Mouse (Mus musculus) left cerebral cortex, adult 2 months (tissue): Measurements from ENCODE around the gene Cwc22. TPM values are rescaled to one million over a fixed set of nuclear protein-coding genes. Genes with fewer than 3 reads are reported as not detected.

Experiments used
- DNase-seq, 2 experiments: peaks; one replicate each; pipeline ENCODE4 v3.0.0; 2021 to 2022; ENCODE audit warnings: low spot score in 2 of 2, mixed read lengths in 1 of 2; ENCODE audit errors: extremely low spot score in 1 of 2
- H3K27ac ChIP-seq: fragments of 200-600 bp; 2 replicates; pipeline ENCODE4 v1.8.1; 2022
- H3K4me3 ChIP-seq: fragments of 200-600 bp; 2 replicates; pipeline ENCODE4 v1.8.1; 2022
- CTCF ChIP-seq: fragments of 200-600 bp; IDR thresholded peaks from 2 replicates; pipeline ENCODE4 v1.8.1; 2022; ENCODE audit warnings: antibody characterized with exemption, mild to moderate bottlenecking, moderate library complexity
- intact Hi-C: fragments of 180-260 bp; cut with DNase I; formaldehyde crosslinking; loops from one replicate; pipeline ENCODE4 v1.15.1; 2025
- total RNA-seq, 2 experiments: library from RNA; stranded (reverse); gene quantifications; 2 replicates each; pipeline ENCODE4 v1.2.3; 2021

Gene Cwc22
- total RNA-seq, 2 experiments from 2014 or later: 27.4 to 29.1 TPM

DNA sequence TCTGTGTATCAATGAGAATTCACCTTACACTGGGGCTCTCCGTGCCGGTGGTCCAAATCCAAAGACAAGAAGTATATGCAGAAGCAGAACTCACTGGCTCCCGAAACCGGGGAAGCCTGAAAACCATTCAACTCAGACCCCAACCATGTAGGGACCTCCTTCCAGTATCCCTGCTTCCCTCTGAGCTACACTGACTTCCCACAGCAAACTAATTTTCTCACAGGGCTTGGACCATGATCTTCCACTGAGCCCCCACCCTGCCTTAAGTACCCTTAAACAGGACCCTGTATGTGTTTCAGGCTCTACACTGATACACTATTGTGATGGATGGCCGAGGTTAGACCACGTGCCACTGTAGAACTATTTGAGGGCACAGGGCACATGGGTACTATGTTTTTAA lies 56.2 kb downstream of the Cwc22 start:
- no peak overlapping the region for H3K4me3 ChIP-seq
- no peak for TF ChIP-seq CTCF
- H3K27ac ChIP-seq: no peak overlapping the region
- intact Hi-C loops: no loop called here
- DNase-seq: no peak

DNA sequence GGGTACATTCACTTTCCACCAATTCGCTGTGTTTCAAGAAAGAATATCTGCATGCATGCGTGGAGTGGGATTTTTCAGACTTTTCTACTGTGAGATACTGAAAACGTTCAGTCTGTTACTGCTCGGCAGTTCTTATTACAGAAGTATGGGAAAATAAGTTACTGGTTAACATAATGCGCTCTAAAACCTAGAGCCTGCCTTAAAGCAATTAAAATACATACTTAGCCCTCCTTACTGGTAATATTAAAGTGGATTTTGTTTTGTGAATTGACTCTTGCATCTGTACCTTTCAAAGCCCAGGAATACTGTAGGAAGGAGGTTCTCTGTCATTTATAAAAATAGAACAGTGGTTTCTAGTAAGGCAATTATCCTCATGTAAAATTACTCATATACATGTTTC lies 56.8 kb downstream of the Cwc22 start:
- TF ChIP-seq CTCF: no peak
- no peak overlapping the region for H3K27ac ChIP-seq
- H3K4me3 ChIP-seq: no peak overlapping the region
- no peak for DNase-seq
- intact Hi-C loops: no loop called here

DNA sequence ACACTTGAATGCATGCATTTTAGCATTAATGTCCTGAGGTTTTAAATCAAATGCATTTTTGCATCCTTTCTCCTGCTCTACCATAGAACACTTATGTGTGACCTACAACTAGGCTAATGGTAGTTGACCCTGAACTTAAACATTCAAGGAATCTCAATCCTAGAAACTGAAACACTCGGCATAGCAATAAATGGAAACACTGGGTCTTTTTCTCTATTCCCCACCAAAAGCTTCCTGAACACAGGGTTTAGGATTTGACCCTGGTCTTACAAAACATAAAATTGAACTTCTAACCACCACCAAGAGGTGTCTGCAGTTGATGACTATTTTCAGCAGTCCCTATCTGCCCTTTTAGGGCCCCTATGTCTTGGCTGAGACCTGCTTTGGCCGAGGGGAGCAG lies 57.3 kb downstream of the Cwc22 start:
- Histone ChIP-seq H3K27ac (no peak overlapping the region), H3K4me3 (no peak overlapping the region)
- no peak for TF ChIP-seq CTCF
- intact Hi-C loops: no loop called here
- DNase-seq: no peak

DNA sequence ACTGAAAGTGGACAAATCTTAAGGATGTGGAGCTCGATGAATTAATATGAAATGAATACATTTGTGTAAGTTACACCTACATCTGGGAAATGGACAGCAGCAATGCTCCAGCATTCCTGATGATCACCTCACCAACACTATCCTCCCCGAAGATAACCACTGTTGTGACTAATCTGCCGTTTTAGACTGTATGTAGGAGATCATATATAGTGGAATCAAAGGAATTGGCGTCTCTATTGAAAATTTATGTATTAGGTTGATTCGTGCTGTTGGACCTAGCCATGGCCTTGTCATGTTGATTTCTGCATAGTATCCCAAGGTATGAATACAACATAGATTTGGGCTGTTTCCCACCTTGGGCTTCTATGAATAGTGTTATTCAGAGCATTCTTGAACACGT lies 58.1 kb downstream of the Cwc22 start:
- intact Hi-C loops: no loop called here
- H3K27ac ChIP-seq: no peak overlapping the region
- no peak for DNase-seq
- no peak for TF ChIP-seq CTCF
- no peak overlapping the region for H3K4me3 ChIP-seq

DNA sequence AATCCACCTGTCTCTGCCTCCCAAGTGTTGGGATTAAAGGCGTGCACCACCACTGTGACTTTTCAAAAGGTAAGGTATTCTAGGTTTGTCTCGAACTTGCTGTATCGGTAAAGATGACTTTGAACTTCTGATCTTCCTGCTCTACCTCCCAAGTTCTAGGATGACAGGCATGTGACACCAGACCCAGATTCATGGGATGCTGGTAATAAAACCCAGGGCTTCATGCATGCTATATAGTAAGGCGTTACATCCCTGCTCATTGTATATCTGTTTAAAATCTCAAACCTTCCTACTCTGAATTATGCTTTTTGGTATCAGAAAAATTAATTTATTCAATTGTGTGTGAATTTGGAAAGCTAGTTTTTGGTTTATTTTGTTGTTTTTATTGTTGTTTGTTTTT lies 59.0 kb downstream of the Cwc22 start:
- H3K4me3 ChIP-seq: no peak overlapping the region
- no peak for TF ChIP-seq CTCF
- intact Hi-C loops: no loop called here
- H3K27ac ChIP-seq: no peak overlapping the region
- no peak for DNase-seq

DNA sequence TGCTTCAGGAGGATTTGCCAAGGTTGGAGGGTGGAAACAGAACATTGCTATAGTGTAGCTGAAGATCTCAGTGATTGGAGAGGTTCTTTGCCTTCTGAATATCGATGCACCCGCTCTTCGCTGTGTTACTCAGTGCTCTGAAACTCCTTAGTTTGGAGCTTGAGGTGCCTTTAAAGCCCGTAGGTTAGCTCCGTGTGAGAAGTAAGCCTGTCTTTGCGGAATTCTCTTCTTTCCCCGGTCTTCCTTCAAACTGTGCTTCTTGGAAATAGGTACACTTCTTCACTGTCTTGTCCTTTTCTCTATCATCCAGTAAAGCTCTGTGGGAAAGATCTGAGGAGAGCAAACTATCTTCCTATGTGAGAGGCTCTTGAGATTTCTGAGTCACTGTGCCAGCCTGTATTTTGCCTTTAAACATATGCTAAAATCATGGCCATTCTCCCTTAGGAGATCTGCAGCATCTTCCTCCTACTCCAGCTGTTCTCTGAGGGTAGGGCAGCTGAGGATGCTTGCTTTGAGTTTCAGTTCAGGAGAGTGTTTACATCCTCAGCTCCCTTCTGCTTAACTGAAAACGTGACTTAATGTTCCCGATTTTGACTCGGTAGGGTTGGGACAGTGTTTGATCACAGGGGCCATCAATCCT lies 60.6 kb downstream of the Cwc22 start:
- no peak for DNase-seq
- no peak overlapping the region for H3K27ac ChIP-seq
- no peak overlapping the region for H3K4me3 ChIP-seq
- intact Hi-C loops: no loop called here
- TF ChIP-seq CTCF: no peak

DNA sequence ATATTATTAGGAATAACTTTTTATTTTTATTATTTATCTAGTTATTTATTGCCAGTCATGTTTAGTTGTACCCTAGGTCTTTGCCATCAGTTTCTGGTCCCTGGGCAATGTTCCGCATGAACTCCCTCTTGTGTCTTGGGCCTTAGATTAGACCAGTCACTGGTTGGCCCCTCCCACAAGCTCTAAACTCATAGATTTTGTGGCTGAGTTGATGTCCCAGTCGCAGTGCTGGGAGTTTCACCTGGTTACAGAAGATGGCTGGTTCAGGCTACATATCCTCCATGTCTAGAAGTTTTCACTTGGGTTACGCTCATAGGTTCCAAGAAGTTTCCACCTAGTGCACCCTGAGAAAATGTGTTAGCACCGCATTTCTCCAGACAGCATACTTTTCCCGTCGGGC lies 61.1 kb downstream of the Cwc22 start:
- intact Hi-C loops: no loop called here
- no peak for DNase-seq
- H3K27ac ChIP-seq: no peak overlapping the region
- no peak for TF ChIP-seq CTCF
- H3K4me3 ChIP-seq: no peak overlapping the region

DNA sequence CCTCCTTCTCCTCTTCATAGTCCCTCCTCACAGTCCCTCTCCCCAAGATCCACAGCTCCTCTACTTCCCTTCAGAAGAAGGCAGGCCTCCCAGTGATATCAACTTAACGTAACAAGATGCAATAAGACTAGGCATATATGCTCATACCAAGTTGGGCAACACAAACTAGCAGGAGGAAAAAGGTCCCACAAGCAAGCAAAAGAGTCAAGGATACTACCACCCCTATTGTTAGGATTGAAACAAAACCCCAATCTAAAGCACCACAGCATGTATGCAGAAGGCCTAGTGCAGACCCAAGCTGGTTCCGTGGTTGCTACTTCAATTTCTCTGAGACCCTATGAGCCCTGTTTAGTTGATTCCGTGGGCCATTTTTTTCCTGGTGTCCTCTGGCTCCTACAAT lies 61.7 kb downstream of the Cwc22 start:
- no peak for DNase-seq
- no peak overlapping the region for H3K27ac ChIP-seq
- TF ChIP-seq CTCF: no peak
- no peak overlapping the region for H3K4me3 ChIP-seq
- intact Hi-C loops: no loop called here

DNA sequence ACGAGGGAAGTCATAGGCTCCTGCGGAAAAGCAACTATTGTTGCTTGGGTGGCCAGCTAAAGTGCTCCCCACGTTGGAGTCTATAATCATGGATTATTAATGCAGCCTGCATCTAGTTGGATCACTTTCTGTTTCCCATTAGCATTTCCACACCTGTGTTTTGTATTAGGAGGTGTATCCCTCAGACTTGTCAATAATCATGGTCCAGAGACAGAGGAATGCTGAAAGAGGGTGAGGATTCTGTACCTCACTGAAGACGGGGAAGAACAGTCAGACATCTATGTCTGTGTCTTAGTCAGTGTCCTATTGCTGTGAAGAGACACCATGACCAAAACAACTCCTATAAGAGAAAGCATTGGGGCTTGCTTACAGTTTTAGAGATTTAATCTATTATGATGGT lies 63.2 kb downstream of the Cwc22 start:
- Histone ChIP-seq H3K27ac (no peak overlapping the region), H3K4me3 (no peak overlapping the region)
- DNase-seq: no peak
- TF ChIP-seq CTCF: no peak
- intact Hi-C loops: no loop called here

DNA sequence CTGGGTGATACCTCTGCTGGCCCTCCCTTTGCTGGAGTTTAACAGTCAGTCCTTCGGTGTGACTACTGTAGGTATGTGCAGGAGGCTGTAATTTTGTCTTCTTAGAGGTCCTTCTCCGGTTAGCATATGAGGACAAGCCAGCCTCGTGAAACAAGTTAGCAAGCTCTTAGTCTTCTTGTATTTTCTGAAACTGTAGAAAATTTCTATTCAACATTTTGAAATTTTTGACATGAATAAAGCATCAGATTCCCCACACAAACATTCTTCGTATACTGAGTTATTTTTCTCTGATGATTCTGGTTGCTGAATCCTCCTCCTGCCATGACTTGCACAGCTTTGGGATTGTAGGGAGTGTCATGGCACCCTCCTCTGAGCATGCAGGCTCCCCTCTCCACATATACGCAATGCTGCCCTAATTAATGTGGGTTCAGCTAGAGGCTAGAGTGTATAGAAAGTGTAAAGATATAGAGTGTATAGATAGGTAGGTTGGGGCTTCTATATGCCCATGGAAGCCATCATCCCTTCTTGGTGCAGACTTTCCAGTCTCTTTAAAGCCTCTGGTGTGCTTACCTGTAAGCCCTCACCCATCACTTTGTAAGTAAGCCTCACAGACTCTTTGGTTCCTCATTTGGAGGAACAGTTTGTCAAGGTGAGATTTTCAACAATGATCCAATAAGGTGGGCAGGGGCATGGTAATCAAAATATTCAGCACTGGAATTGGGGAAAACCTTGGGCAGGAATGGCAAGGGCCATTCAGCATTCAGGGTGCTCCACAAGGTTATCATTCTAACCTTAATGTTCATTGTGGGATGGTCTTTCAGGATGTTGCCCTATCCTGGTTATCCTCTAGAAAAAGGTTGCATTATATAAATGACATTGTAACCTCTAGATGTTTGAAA lies 64.6 kb downstream of the Cwc22 start:
- intact Hi-C loops: no loop called here
- TF ChIP-seq CTCF: no peak

DNA sequence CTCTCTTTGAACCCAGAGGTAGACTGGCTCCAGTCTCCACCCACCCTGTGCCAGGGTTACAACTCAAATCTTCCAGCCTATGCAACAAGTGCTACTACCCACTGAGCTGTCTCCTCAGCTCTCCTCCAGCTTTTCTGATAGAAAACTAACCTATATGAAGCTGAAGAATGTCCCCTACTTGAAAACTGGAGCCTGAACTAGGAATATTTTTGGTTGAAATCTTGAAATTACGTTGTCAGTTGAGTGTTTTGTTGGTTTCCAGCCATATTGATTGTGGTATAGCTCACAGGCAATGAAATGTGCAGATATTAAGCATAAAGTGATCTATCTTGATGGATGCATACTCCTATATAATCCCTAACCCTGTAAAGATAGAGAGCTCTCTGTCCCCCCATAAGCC lies 65.8 kb downstream of the Cwc22 start:
- DNase-seq: no peak
- TF ChIP-seq CTCF: no peak
- intact Hi-C loops: no loop called here
- H3K27ac ChIP-seq: no peak overlapping the region
- no peak overlapping the region for H3K4me3 ChIP-seq

More for the DNA sequence above, 64.6 kb downstream of the Cwc22 start:
- DNase-seq: no peak
- Histone ChIP-seq H3K27ac (no peak overlapping the region), H3K4me3 (no peak overlapping the region)

DNA sequence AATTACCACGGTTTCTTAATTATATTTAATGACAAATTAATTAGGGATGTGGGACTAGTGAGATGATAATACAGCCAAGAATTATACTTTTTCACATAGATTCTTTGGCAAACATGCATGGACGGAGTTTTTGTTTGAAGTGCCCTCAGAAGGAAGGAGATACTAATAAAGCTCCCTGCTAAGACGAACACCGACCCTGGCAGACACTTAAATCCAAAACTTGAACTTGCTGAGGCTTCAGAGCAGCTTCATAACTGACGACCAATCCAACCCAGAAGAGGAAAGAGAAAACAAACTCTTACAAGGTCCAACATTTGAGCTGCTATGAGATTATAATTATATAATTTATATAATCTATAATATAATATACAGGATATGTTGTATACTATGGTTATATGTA lies 66.4 kb downstream of the Cwc22 start:
- TF ChIP-seq CTCF: no peak
- DNase-seq: no peak
- intact Hi-C loops: loop anchor here (5.0 kb wide), 1 partner anchor 128 kb away; no protein-coding TSS in a partner anchor
- Histone ChIP-seq H3K27ac (no peak overlapping the region), H3K4me3 (no peak overlapping the region)
